Mouse (Mus musculus) cerebellum, adult 11-12 months (tissue): ENCODE data around the gene Zmynd8.

Source experiments
- DNase-seq: peaks from one replicate; pipeline ENCODE4 v3.0.0; 2022

Gene Zmynd8

DNA sequence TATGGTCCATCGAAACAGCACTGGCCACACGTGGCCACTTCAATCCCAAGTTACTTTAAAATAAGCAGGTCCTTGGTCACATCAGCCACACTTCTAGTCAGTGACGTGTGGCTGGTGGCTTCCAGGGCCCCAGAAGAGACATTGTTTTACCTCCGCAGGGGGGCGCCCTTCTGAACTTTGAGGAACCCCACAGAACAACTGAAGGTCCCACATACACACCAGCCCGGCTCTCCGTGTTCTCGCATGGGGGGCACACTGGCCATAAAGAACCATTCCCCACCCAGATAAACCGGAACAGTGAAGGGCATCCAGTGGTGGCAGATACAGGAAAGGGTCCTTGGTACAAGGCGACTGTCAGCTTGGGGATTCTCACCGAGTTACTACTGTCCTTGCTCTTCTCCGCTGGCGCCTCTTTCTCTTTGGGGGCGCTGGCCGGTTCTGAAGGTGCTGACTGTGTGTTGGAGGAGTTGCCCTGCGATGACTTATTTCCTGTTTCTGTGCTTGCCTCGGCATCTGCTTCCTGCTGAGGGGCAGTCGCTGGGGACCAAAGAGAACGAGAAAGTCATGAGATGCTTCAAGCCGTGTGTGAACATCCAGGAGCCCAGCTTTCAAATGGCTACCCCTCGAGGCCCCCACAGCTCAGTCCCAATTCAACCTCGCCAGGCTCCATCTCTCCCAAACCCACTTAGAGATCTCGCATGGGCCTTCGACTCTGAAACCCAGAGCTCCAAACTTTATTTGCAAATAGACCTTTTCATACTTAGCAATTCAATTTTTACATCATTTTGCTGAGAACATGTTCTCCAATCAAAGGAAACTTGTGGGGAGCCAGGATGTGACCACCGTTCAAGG, 106.2 kb downstream of the Zmynd8 start:
- no peak for DNase-seq

DNA sequence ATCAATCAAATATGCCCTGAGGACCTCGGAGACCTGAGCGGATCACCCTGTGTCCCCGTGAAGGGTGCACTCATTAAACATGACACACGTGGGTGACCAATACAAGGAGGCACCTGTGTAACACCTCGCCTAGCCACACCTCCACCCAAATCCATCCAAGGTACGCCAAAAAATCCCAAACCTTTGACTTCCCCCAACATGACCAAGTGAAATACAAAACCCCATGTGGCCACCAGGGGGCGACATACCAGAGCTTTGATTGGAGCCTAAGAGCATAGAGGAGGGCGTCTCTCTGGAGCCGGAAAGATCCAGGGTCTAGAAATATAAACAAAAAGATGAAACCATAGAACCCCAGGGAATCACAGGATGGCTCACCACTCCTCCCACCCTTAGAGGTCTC, 107.2 kb downstream of the Zmynd8 start:
- no peak for DNase-seq

DNA sequence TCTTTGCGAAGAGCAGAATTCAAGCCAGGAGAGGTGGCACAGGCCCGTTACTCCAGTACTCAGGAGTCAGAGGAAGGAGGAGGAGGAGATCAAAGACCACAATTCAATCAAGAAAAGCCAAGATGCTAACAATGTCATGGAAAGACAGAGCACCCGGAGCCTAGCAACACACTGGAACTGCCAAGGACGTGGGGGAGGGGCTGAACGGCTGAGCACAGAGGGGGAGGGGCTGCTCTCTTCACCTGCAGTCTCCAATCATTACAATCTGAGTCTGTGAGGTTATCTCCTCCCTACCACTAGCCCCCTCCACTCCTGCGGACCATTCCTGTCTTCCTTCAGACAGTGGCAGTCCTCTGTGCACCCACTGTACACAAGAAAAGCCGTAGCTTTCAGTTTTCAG, 107.8 kb downstream of the Zmynd8 start:
- no peak for DNase-seq

DNA sequence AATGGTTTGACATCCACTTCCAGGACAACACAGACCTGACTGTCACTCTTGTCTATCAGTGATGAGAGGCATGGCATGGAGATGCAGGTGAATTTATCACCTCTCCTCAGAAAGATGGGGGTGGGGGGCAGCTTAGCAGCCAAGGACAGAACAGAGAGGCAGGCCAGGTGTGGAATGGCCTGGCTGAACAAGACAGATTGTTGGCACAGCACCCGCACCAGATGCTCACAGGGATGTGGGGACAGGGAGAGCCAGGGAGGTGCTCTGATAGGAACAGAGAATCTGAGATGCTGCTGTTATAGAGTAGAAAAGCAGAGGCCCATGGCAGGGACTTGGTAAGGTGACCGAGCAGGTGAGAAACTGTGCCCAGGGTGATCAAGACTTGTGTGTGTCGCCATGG, 109.1 kb downstream of the Zmynd8 start:
- DNase-seq: no peak

DNA sequence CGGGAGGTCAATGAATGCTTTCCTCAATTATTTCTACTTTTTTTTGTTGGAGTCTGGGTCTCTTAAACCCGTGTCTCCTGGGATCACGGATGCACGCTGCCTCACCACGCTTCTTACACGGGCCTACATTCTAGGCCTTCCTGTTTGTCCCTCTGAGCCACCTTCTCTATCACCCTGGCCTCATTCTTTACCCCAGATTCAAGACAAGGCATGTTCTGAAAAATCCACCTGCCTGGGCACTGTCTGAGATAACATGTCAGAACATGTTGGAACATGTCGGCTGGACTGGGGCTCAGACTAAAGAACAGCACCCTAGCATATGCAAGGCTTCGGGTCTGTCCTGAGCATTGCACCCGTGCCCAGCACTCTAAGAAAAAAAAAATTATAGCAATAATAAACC, 110.0 kb downstream of the Zmynd8 start:
- DNase-seq: no peak

DNA sequence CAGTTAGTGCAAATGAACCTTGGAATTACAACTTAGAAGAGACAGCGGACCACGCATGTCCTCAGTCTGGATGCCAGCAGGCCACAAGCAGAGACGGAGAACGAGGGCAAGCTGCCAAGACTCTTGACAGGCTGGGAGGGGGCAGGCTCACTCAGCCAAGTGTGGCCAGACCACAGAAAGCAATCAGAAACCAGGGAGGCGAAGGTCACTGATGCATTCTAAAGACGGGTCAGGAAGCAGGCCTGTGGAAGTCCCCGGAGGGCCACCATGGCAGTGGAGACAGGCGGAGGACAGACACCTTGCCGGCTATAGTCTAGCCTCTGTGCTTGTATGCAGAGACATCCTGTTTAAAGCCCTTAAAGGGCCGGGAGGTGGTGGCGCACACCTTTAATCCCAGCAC, 110.8 kb downstream of the Zmynd8 start:
- peak; percentile 91 for DNase-seq

DNA sequence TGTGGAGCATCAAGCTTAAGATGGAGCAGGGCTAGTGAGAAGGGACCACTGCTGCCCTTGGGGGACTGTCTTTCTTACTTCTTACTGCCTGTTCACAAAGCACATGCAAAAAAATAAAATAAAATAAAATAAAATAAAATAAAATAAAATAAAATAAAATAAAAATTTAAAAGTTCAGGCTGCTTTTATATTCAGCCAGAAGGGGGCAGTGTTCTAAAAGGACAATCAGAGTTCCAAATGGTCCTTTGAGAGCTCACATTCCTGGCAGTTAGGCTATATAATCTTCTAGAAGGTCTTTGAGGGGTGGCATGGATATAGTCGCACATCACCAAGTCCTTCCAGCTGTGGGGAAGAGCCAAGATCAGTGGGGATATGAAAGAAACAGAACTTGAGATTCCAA, 112.3 kb downstream of the Zmynd8 start:
- no peak for DNase-seq

DNA sequence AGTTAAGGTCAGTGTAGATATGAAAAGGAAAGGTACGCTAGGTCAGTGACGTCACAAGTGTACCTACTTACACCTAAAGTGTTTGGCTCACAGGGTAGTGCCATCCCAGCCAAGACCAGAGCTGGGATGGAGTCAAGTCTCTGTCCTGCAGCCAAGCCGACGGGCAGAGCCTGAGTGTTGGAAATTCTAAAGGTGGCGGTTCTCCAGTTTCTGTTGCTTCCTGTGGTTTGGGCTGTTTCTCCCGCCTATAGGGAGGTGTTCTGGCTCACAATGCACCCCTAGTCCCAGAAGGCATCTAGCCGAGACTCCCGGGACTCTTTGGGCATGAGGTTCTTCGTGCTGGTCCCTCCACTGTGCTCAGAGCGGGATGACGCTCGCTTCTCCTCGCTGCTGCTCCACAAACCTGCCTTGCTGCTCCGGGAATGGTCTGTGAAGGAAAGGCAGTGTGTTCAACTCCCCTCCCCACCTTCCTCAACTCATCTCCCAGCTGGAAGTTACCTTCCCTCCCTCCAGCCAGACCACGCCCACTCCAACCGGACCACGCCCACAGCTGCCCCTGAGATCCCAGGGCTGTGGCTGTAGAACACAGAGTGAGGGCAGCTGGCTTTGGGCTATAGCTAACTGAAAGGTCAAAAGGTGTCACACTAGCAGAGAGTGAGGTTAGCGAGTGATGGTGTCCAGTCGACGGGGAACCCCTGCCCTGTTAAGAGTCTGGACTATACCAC, 113.3 kb downstream of the Zmynd8 start:
- DNase-seq: peak; percentile 58

DNA sequence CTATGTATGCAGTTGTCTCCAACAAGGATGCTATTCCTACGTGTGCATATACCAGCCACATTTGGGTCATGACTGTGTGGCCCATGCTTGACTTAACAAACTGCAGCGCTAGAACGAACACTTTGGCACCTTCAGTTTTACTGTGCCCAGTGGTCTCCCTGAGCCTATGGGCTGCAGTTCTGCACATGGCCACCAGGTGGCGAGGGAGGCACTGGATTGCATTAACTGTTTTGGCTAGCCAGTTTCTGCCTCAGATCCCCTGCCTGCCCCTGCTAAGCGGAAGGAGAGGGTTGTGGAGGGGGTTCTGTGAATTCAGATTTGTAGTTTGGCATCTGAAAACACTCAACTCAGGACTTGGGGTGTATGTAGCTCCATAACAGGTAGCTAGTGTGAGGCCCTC, 116.5 kb downstream of the Zmynd8 start:
- peak; percentile 64 for DNase-seq

DNA sequence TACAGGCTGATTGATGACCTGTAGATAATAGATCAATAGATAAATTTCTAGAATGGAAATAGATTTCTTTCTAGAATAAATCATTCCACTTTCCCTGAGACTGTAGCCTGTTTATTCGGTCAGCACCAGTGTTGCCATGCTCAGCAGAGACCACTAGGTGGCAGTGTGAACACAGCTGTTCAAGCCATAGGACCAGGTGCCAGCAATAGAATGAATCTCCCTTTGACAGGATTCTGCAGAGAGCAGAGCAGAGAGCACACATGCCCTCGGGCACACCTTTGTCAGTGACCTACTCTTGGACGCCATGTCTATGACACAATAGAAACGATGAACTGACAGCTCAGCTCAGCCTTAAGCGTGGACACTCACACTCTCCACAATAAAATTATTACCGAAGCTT, 119.9 kb downstream of the Zmynd8 start:
- peak; percentile 77 for DNase-seq

DNA sequence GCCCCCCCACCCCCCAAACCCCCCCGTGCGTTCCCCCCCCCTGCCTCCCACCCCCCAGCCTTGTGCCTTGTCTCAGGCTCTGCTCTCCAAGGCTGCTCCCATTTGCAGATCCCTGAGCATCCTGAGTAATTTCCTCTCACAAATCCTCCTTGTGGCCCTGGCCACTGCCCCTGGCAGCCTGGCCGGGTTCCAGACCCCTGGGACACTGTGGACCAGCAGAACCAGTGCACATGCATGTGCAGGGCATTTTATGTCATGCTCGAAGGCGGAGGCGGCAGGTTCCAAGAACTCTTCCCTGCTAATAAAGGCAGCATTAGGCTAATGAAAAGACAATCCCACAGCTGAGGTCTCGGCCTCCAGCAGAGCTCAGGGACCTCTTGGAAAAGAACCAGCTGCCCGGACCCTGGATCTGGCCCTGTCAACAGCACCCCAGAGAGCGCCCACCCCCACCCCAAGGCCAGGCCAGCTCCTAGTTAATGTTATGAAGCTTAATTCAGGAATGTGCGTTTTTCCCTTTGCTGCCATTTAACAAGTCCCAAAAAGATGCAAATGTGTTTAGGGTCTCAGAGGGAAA, 129.4 kb downstream of the Zmynd8 start:
- DNase-seq: no peak

DNA sequence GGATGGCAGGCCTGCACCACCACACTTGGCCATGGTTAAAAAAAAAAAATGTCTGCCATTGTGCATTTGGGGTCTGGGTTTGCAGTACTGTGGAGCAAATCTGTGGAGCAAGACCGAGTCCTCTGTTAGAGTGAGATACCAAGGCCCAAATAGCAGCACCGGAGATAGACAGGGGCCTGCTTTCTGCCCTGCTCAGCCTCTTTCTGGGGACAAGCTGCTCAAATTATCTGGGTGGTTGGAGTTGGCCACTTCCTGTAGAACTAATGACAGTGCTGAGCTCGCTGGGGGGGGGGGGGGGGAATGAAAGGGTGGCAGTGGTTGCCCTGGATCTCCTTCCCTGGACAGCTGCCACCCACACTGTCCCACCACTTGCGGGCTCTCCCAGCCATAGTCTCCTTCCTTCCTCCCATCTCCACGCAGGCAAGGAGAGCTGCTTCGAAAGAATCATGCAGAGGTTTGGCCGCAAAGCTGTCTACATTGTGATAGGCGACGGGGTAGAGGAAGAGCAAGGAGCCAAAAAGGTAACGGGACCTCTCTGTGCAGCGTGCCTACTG, 129.9 kb downstream of the Zmynd8 start:
- no peak for DNase-seq

DNA sequence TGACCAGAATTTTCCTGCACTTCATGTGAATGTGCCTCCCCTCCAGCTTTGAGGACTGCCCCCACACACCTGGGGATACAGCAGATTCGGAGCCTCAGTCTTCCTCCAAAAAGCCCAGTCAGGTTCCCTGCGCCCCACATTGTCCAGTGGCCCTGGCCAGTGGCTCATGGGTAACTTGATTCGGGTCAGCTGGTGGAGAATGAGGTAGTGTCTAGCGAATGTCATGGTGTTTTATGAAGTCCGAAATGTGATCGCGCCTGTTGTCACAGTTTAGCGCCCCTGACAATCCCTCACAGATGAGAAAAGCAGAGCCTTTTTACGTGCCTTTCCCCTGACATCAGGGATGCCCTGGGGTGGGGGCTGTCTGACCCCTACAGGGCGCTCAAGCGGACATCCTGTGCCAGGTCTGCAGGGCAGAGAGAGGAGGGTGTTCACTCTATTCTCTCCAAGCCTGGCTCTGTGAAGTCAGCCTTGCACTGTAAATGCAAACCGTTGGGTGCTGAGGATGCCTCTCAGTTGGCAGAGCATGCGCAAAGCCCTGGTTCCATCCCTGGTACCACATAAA, 139.3 kb downstream of the Zmynd8 start:
- no peak for DNase-seq

DNA sequence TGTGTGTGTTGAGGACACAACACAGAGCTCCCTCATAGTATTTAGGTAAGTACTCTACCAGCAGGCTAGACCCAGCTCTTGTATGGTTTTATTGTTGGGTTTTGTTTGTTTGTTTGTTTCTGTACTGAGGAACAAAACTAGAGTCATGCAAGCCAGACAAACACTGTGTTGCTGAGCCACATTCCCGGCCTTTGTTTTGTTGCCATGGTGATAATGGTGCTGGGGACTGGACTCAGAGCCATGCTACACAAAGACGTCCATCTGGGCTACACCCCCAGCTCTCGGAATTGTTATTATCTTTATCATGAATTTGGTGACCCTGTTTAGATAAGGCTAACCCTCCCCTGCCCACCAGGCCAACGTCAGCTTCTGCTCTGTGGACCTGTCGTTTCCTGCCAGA, 140.3 kb downstream of the Zmynd8 start:
- no peak for DNase-seq

DNA sequence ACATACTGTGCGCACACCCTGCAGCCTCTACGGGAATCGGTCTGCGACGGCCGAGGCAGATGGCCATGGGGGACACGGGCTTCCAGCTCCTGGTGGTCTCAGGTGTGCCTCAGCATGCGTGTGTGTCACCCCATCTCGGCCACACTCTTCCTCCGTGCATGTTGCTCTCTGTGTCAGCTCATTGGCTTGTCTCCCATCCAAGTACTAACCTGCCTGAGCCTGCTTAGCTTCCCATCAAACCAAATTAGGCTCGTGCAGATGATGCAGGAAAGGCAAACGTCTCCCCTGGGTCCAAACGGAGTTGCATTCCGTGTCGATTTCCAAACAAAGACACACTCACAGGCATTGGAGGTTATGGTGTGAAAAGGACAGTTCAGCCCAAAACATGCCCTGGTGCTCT, 141.0 kb downstream of the Zmynd8 start:
- DNase-seq: no peak

DNA sequence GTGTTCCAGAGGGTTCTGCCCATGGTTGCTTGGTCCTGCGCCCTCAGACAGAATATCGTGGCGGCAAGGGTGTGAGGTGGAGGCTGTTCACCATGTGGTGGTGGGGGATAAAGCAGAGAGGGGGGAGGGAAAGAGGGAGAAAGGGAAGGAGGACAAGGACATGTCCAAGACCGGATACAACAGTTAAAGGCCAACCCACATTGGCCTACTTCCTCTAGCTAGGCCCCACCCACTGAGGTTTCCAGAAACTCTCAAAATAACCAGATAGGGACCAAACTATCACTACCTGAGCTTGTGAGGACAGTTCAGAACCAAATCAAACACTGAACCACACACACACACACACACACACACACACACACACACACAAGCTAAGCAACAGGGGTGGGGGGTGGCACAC, 146.1 kb downstream of the Zmynd8 start:
- DNase-seq: no peak

DNA sequence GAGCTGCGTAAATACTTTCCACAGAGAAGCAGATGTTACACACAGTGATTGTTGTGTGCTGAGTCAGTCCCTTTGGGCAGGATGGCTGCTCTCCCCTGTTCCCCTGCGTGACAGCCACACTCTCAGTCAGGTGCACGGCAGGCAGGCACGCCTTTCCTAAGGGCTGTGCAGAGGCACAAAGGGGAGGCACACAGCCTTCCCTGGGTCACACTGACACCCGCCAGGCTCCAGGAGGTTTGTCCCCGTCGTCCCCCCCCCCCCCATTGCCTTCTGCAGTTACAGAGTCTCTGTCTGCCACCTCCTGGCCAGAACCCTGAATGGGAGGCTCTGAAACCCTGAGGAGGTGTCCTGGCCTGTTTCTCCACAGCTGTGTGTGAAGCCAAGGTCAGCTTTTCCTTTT, 147.7 kb downstream of the Zmynd8 start:
- no peak for DNase-seq

DNA sequence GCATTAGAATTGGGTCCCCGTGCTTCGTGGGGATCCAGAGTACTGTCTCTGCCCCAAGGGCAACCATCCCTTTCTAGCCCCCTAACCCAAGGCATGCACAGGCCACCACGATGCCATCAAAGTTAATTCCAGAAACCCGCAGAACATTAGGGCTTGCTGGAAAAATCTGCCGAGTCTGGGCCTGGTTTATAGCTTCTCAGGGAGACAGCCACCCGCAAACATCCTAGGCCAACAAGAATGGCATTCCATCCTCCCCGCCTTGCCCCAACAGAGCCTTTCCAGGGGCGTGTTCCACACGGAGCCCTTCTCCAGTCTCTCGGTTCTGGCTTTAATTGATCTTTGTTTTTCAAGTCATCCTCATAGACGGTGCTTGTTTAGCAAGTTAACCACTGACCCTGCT, 150.4 kb downstream of the Zmynd8 start:
- no peak for DNase-seq

DNA sequence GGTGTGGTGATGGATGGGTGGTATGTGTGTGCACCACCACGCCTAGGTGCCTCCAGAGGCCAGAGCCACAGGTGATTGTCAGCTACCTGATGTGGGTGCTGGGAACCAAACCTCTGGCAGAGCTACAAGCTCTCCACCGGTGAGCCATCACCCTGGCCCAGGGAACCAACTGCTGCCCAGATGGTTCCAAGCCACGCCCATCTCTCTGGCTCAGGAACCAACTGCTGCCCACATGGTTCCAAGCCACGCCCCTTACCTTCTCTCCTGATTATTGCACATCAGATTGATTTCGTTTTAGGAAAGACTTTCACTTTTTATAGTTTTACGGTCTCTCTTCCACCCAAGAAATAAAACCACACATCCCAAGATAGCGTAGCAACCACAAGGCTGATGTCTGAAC, 150.8 kb downstream of the Zmynd8 start:
- no peak for DNase-seq

DNA sequence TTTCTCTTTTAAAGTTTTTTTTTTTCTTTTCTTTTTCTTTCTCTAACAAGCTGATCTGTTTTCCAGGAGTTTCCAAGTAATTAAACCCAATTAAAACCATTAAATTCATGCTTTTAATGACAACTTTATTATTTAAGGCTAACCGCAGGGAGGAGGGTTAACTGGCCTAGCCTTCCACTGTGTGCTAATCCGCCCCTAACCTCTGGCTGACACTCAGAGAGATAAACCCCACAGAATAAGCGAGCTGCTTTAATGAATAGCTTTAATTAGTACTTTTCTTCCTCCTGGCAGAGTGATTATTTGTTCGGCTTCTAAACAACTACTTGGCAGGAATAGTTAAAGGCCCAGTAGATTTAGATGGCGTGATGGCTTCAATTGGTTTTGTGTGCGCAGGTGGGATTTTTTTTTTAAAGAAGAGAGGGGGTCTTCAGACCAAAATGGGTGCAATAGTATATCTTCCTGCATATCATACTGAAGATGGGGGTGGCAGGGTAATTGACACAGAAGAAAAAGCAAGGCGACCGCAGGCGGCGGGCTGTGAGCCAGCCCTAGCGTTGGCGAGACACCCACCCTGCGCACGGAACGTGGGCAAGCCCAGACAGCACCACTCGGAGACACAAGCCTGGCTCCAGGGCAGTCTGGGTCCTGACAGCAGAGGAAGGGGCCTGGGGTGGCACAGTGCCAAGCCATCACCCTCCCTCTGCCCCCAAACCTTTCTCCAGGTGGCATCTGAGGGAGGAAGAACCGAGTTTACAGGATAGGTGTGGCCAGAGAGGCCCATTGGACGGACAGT, 153.3 kb downstream of the Zmynd8 start:
- DNase-seq: no peak

DNA sequence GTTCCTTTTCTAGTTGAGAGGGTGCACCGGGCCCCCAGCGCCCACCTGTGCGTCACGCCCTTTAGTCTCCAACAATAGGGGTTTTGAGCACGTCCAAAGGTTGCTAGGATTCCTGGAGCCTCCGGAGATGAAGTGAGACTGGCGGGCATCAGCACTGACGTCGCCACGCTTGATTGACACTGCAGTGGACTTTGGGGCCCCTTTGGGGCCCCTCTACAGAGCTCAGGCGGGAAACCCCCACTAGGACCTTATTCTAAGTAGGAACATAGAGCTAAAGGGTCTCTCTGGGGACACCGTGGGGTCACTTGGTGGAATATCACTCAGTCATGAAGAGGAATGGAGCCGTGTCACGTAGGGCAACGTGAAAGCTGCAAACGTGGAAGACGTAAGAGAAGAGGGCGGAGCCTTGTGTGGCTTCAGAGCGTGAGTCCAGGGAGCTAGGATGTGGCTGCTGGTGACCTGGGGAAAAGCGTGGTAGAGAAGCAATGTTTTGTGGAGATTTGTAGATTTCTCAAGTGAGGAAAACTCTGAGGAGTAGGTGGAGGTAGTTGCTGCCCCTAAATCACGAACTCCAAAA, 156.5 kb downstream of the Zmynd8 start:
- DNase-seq: no peak

DNA sequence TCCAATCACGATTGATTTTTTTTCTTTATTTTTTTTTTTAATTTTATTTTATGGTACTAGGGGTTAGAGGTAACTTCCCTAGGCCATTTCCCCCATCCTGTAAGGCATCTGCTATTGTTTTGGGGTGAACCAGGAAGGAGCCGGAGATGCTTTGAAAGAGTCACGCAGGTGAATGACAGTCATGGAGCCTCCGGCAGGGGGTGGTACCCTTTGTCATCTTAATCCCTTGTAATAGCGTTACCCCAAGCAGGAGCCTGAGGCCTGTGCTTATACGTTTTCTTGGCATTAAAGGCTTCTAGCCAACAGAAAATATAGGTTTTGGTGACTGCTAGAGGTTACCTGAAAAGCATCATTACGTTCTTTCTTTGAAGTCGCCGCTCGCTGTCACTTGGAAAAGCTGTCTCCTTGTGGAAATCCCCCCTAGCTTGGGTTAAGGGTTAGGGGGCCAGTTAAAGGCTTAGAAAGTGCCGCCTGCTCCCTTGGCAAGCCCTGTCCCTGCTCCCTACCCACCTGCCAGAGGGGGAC, 157.2 kb downstream of the Zmynd8 start:
- no peak for DNase-seq
